Mouse (Mus musculus) forebrain, embryonic 14.5 days (tissue): Measurements from ENCODE around the gene Ssh2. TPM values are rescaled to one million over a fixed set of nuclear protein-coding genes. Genes with fewer than 3 reads are reported as not detected.

Experiments
- ATAC-seq: fragments of 200-750 bp; cut with Nextera tagmentation; 2 replicates; pipeline ENCODE4 v1.8.0; 2017; ENCODE audit warnings: mild to moderate bottlenecking, moderate library complexity
- DNase-seq: peaks from one replicate; pipeline ENCODE4 v3.0.0-alpha.2; 2015; ENCODE audit warnings: low spot score
- H3K27ac ChIP-seq: fragments of 300-500 bp; sonication (generic); 2 replicates; pipeline ENCODE4 v1.5.1; 2014; ENCODE audit warnings: low read depth, mild to moderate bottlenecking, control low read depth, low read length, moderate library complexity
- H3K27me3 ChIP-seq: fragments of 300-500 bp; sonication (generic); replicated peaks from 2 replicates; pipeline ENCODE4 v1.6.1; 2014; ENCODE audit warnings: low read length, control low read depth, mixed read lengths; ENCODE audit not compliant: control insufficient read depth, insufficient read depth
- H3K36me3 ChIP-seq: fragments of 300-500 bp; sonication (generic); 2 replicates; pipeline ENCODE4 v1.6.1; 2014; ENCODE audit warnings: low read length, control low read depth; ENCODE audit not compliant: control insufficient read depth, insufficient read depth
- H3K4me1 ChIP-seq: fragments of 300-500 bp; sonication (generic); 2 replicates; pipeline ENCODE4 v1.6.1; 2014; ENCODE audit warnings: antibody characterized with exemption, low read length, control low read depth; ENCODE audit not compliant: control insufficient read depth, insufficient read depth
- H3K4me2 ChIP-seq: fragments of 300-500 bp; sonication (generic); 2 replicates; pipeline ENCODE4 v1.6.1; 2014; ENCODE audit warnings: mild to moderate bottlenecking, control low read depth, low read length
- H3K4me3 ChIP-seq: fragments of 300-500 bp; sonication (generic); 2 replicates; pipeline ENCODE4 v1.5.1; 2014; ENCODE audit warnings: low read depth, low read length, control low read depth
- H3K9ac ChIP-seq: fragments of 300-500 bp; sonication (generic); 2 replicates; pipeline ENCODE4 v1.6.1; 2014; ENCODE audit warnings: mild to moderate bottlenecking, low read length, control low read depth, moderate library complexity
- H3K9me3 ChIP-seq: fragments of 300-500 bp; sonication (generic); replicated peaks from 2 replicates; pipeline ENCODE4 v1.6.1; 2016; ENCODE audit warnings: low read length, control low read depth, mixed read lengths; ENCODE audit not compliant: control insufficient read depth
- WGBS: fragments of 180-500 bp; shearing (Covaris S2); extraction: QIAGEN DNeasy Blood & Tissue Kit; methylation state at CpG from one replicate; pipeline ENCODE4 v1.1.7; 2014; 5-methylcytosine and 5-hydroxymethylcytosine counted together
- polyA plus RNA-seq: library from polyadenylated mRNA; unstranded; fragments of >200 nt; fragmentation: Nextera tagmentation; extraction: Ambion mirVana; gene quantifications from 2 replicates; pipeline ENCODE4 v1.2.1, GENCODE M21; 2014

Gene Ssh2
- polyA plus RNA-seq, 1 experiment from 2014 or later = 15.5 TPM

- Histone ChIP-seq H3K36me3 (no peaks in the 10 kb centered on the region), H3K4me3 (peak overlapping the region; percentile 92), H3K9me3 (no peaks in the 10 kb centered on the region), H3K4me1 (peaks cover 47% of the 10 kb centered on the region), H3K27ac (peak overlapping the region; percentile 91), H3K27me3 (no peaks in the 10 kb centered on the region), H3K4me2 (peak overlapping the region; percentile 94), H3K9ac (peak overlapping the region; percentile 96)
- ATAC-seq (no peak), DNase-seq (peak; percentile 46)
- WGBS = 3% methylated on average over 18 of the region's 18 CpGs
Measured at GRCm38 (mm10) chr11:77492311-77492871, 276.3 kb downstream of the Ssh2 start.

DNA sequence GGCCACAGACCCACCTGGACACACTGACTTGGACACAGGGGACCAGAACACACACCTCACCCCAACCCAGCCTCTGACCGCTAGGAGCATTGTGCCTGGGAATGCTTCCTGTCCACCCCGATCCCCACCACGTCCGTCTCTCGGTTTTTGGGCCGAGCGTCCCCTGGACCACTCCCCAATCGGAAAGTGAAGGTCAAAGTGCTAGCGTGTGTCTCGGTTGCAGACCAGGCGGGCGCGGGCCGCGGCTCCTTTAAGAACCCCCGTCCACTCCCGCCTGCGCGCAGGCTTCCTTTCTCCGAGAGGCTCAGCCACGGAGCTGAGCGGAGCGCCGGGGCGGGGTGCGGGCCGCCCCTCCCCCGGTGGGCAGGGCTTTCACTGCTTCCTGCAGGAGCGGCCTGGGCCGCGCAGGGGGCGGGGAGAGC, 276.8 kb downstream of the Ssh2 start:
- peaks cover 42% of the 10 kb centered on the region for H3K4me1 ChIP-seq
- no peaks in the 10 kb centered on the region for H3K9me3 ChIP-seq
- H3K27me3 ChIP-seq = no peaks in the 10 kb centered on the region
- ATAC-seq = peak; percentile 69
- peak overlapping the region; percentile 92 for H3K4me3 ChIP-seq
- H3K4me2 ChIP-seq = peak overlapping the region; percentile 94
- WGBS = under 1% methylated on average over 28 of the region's 32 CpGs
- H3K36me3 ChIP-seq = no peaks in the 10 kb centered on the region
- peak overlapping the region; percentile 96 for H3K9ac ChIP-seq
- peak; percentile 97 for DNase-seq
- peak overlapping the region; percentile 91 for H3K27ac ChIP-seq

GRCm38 (mm10) chr11:77493512-77494343, 277.6 kb downstream of the Ssh2 start, which contains the start of gene Git1:
Gene Git1 (plus strand): TSS chr11:77493562.
- peak within 1 kb of the TSS; percentile 91 for H3K27ac ChIP-seq
- 2% methylated on average over 34 of the region's 74 CpGs for WGBS
- peaks cover 6% of the 10 kb centered on the region for H3K36me3 ChIP-seq
- DNase-seq (no peak), ATAC-seq (no peak)
- peak within 1 kb of the TSS; percentile 96 for H3K9ac ChIP-seq
- peaks cover 36% of the 10 kb centered on the region for H3K4me1 ChIP-seq
- H3K27me3 ChIP-seq = no peaks in the 10 kb centered on the region
- H3K9me3 ChIP-seq = no peaks in the 10 kb centered on the region
- peak within 1 kb of the TSS; percentile 92 for H3K4me3 ChIP-seq
- peak within 1 kb of the TSS; percentile 94 for H3K4me2 ChIP-seq

GRCm38 (mm10) chr11:77494344-77494676, 278.2 kb downstream of the Ssh2 start:
- Histone ChIP-seq H3K36me3 (peaks cover 12% of the 10 kb centered on the region), H3K4me3 (peak overlapping the region; percentile 88), H3K27ac (no peak overlapping the region), H3K4me2 (peak overlapping the region; percentile 94), H3K4me1 (peaks cover 36% of the 10 kb centered on the region), H3K27me3 (no peaks in the 10 kb centered on the region), H3K9ac (peak overlapping the region; percentile 96), H3K9me3 (no peaks in the 10 kb centered on the region)
- no peak for DNase-seq
- no peak for ATAC-seq
- 27% methylated on average over 4 of the region's 4 CpGs for WGBS

DNA sequence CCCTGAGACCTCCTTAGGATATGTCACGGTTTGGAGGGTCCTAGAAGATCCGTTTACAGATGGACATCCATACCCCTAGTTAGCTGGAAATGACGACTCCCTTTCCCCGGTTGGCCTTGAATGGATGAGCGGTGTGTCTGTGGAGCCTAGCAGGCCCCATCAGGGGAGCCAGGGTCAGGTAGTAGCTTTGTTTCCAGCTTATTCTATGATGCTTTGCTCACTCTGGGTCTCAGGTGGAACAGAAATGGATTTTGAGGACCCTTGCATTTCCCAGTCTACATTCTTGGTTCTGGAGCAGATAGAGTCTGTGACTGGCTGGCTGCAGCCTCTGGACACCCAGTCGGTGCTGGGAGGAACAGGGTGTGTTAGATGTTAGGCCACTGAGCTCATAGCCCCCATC, 278.7 kb downstream of the Ssh2 start:
- no peaks in the 10 kb centered on the region for H3K27me3 ChIP-seq

DNA sequence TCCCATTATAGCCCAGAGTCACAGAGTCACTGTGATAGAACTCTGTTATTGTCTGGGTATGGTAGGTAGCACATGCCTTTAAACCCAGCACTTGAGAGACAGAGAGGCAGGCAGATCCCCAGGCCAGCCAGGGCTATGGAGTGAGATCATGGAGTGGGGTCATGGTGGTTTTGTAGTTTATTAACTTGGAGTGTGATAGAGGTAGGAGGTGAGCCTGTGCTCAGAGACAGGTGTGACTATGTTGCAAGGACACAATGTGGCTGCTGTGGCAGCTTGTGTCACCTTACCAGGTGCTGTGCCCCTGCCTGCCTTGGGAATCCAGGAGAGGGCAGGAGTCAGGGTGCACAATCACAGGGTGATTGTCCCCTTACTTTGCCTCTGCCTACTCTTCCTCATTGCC, 279.4 kb downstream of the Ssh2 start:
- Histone ChIP-seq H3K9me3 (no peaks in the 10 kb centered on the region), H3K27ac (no peak overlapping the region), H3K9ac (peak overlapping the region; percentile 96; the same call in 1 of the 2 replicates), H3K27me3 (no peaks in the 10 kb centered on the region), H3K4me2 (peak overlapping the region; percentile 94; the same call in 1 of the 2 replicates), H3K4me3 (no peak overlapping the region), H3K4me1 (peaks cover 31% of the 10 kb centered on the region), H3K36me3 (peaks cover 24% of the 10 kb centered on the region)
- no peak for ATAC-seq
- no peak for DNase-seq

More for the DNA sequence above, 278.7 kb downstream of the Ssh2 start:
- Histone ChIP-seq H3K27ac (no peak overlapping the region), H3K4me1 (peaks cover 36% of the 10 kb centered on the region), H3K4me2 (peak overlapping the region; percentile 94), H3K4me3 (peak overlapping the region; percentile 88; the same call in 1 of the 2 replicates), H3K9me3 (no peaks in the 10 kb centered on the region), H3K36me3 (peaks cover 16% of the 10 kb centered on the region), H3K9ac (peak overlapping the region; percentile 96)
- 80% methylated on average over 6 of the region's 6 CpGs for WGBS
- no peak for ATAC-seq
- no peak for DNase-seq

- Histone ChIP-seq H3K9me3 (no peaks in the 10 kb centered on the region), H3K9ac (no peak overlapping the region), H3K4me1 (peaks cover 19% of the 10 kb centered on the region), H3K36me3 (peaks cover 33% of the 10 kb centered on the region), H3K27ac (peak overlapping the region; percentile 23; the same call in 1 of the 2 replicates), H3K27me3 (no peaks in the 10 kb centered on the region), H3K4me3 (no peak overlapping the region), H3K4me2 (no peak overlapping the region)
- 36% methylated on average over 6 of the region's 6 CpGs for WGBS
- ATAC-seq (no peak), DNase-seq (no peak)
Measured at GRCm38 (mm10) chr11:77497341-77497756, 281.3 kb downstream of the Ssh2 start.

DNA sequence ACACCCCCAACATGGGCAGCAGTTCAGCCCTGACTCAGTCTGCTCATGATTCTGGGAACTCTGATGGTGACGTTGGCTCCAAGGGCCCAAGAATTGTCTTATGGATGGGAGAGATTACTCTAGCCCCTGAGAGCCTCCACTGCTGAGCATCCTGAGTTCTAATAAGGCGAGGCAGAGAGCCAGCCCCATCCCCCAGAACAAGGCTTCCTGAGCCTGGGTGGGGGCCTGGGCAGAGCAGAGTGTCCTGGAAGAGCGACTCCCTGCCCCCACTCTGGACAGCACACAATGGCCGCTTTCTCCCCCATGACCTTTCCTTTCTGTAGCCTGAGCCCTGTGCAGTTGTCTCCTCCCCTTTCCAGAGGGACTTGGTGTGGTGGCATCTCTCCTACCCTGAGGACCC, 281.8 kb downstream of the Ssh2 start:
- WGBS = 36% methylated on average over 4 of the region's 4 CpGs
- H3K27me3 ChIP-seq = no peaks in the 10 kb centered on the region
- no peak overlapping the region for H3K4me2 ChIP-seq
- H3K9me3 ChIP-seq = no peaks in the 10 kb centered on the region
- no peak overlapping the region for H3K4me3 ChIP-seq
- ATAC-seq (no peak), DNase-seq (no peak)
- peaks cover 18% of the 10 kb centered on the region for H3K4me1 ChIP-seq
- H3K36me3 ChIP-seq = peaks cover 38% of the 10 kb centered on the region
- H3K27ac ChIP-seq = peak overlapping the region; percentile 5; the same call in 1 of the 2 replicates
- no peak overlapping the region for H3K9ac ChIP-seq
